Mouse (Mus musculus): ENCODE results near the gene Taar7a. TPM values are rescaled to one million over a fixed set of nuclear protein-coding genes. Genes with fewer than 3 reads are reported as not detected.

The Taar7a gene
- polyA plus RNA-seq, 1 experiment from 2014 or later = not detected

Other genes with a start within 250 kb of the Taar7a start
- gene Rps12, start 206.2 kb downstream of the Taar7a start, polyA plus RNA-seq (2016; fragmentation: Nextera tagmentation; extraction: Ambion mirVana) = 192 and 199 TPM in 2 replicates
- gene Slc18b1, start 196.5 kb downstream of the Taar7a start, polyA plus RNA-seq (2016; fragmentation: Nextera tagmentation; extraction: Ambion mirVana) = 2.6 and 3.4 TPM in 2 replicates
- 0.07 TPM in 1 of 2 replicates, not detected in the other for gene Vnn3, start 142.0 kb downstream of the Taar7a start, polyA plus RNA-seq (2016; fragmentation: Nextera tagmentation; extraction: Ambion mirVana)
- 0.94 and 1.1 TPM in 2 replicates for gene Vnn1, start 98.8 kb downstream of the Taar7a start, polyA plus RNA-seq (2016; fragmentation: Nextera tagmentation; extraction: Ambion mirVana)
- gene Taar1, start 73.1 kb downstream of the Taar7a start, polyA plus RNA-seq (2016; fragmentation: Nextera tagmentation; extraction: Ambion mirVana) = not detected in 2 replicates
- not detected in 2 replicates for gene Taar2, start 54.9 kb downstream of the Taar7a start, polyA plus RNA-seq (2016; fragmentation: Nextera tagmentation; extraction: Ambion mirVana)
- gene Taar3, start 43.9 kb downstream of the Taar7a start, polyA plus RNA-seq (2016; fragmentation: Nextera tagmentation; extraction: Ambion mirVana) = not detected in 2 replicates
- not detected in 2 replicates for gene Taar4, start 33.0 kb downstream of the Taar7a start, polyA plus RNA-seq (2016; fragmentation: Nextera tagmentation; extraction: Ambion mirVana)
- not detected in 2 replicates for gene Taar5, start 22.8 kb downstream of the Taar7a start, polyA plus RNA-seq (2016; fragmentation: Nextera tagmentation; extraction: Ambion mirVana)
- gene Taar6, start 7.8 kb downstream of the Taar7a start, polyA plus RNA-seq (2016; fragmentation: Nextera tagmentation; extraction: Ambion mirVana) = not detected in 2 replicates
- gene Taar7b, start 6.5 kb upstream of the Taar7a start, polyA plus RNA-seq (2016; fragmentation: Nextera tagmentation; extraction: Ambion mirVana) = not detected in 2 replicates
- gene Taar7d, start 33.7 kb upstream of the Taar7a start, polyA plus RNA-seq (2016; fragmentation: Nextera tagmentation; extraction: Ambion mirVana) = not detected in 2 replicates
- not detected in 2 replicates for gene Taar7e, start 44.1 kb upstream of the Taar7a start, polyA plus RNA-seq (2016; fragmentation: Nextera tagmentation; extraction: Ambion mirVana)
- not detected in 2 replicates for gene Taar7f, start 56.0 kb upstream of the Taar7a start, polyA plus RNA-seq (2016; fragmentation: Nextera tagmentation; extraction: Ambion mirVana)
- not detected in 2 replicates for gene Taar8a, start 83.0 kb upstream of the Taar7a start, polyA plus RNA-seq (2016; fragmentation: Nextera tagmentation; extraction: Ambion mirVana)
- gene Taar8b, start 98.8 kb upstream of the Taar7a start, polyA plus RNA-seq (2016; fragmentation: Nextera tagmentation; extraction: Ambion mirVana) = not detected in 2 replicates
- not detected in 2 replicates for gene Taar8c, start 108.4 kb upstream of the Taar7a start, polyA plus RNA-seq (2016; fragmentation: Nextera tagmentation; extraction: Ambion mirVana)
- not detected in 2 replicates for gene Taar9, start 116.1 kb upstream of the Taar7a start, polyA plus RNA-seq (2016; fragmentation: Nextera tagmentation; extraction: Ambion mirVana)
- gene Stx7, start 155.8 kb upstream of the Taar7a start, polyA plus RNA-seq (2016; fragmentation: Nextera tagmentation; extraction: Ambion mirVana) = 34.0 TPM in 2 replicates
- gene Moxd1, start 230.0 kb upstream of the Taar7a start, polyA plus RNA-seq (2016; fragmentation: Nextera tagmentation; extraction: Ambion mirVana) = 1.0 and 1.1 TPM in 2 replicates

Data from liver, embryonic 12.5 days (tissue).